Mouse (Mus musculus): Measurements from ENCODE around the gene Pde4d. TPM values are rescaled to one million over a fixed set of nuclear protein-coding genes. Genes with fewer than 3 reads are reported as not detected.

Pde4d gene
- total and polyA plus RNA-seq, 3 experiments: 3.6 to 71.4 (median 38.5) TPM

DNA sequence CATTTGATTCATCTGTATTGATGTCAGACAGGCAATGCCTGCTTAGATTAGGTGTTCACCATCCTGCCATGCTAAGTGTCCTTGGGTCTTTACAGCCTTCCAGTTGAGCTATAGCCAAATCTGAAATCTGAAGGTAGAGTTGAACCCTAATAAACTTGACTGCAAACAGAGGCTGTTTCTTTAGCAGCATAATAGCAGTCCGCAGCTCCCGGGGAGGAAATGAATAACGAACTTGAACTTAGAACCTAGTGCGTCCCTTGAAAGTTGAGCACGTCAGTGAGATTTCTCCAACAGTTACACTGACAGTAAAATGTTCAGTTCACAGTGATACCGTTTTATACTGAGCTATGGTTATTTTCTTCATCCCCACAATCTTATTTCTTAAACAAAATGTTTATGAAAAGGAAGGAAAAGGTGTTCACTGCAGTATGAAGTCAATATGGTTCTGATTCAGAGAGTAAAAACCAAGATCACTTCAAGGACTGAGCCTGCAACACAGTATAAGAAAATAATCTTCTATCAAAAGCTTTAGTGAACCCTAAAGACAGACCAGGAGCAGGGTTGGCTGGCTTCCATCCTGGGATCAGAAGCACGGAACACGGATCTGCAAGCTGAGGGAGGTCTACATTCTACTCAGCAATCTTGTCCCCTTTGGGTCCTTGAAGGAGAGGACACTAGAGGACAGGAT is 1372.1 kb downstream of the Pde4d start:
- no peak for DNase-seq

DNA sequence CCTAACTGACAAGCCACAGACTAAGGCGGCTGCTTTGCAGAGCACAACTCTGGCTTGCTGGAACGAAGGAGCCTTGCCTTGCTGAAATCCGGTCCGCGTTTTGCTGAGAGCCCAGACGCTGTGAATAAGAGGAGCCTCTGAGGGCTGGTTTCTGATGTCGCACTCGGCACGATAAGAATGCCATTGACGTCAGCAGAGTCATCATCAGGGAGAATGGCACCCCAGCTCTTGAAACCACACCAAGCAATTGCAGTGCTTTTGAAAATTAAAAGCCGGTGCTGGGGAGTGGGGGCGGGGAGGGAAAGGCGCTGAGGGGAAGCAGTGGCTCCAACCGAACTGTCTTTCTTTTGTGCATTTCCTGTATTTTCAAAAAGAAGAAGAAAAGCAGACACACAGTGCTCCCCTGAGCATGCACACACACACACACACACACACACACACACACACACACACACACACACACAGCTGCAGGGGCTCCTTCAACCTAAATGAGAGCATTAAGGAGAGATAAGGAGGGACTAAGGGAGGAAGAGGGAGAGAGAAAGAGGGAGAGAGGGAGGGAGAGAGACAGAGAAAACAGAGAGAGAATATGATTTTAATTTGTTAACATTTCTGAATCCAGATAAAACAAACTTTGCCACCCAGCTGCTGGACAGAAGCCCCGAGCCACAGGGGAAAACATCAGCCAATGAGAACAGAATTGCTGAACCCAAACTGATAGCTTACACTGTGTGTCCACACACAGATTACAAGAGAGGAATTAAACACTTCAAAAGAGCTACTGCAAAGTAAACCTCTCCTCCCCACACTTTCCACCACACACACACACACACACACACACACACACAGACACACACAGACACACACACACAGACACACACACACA is 1372.9 kb downstream of the Pde4d start:
- DNase-seq: peak; percentile 94

DNA sequence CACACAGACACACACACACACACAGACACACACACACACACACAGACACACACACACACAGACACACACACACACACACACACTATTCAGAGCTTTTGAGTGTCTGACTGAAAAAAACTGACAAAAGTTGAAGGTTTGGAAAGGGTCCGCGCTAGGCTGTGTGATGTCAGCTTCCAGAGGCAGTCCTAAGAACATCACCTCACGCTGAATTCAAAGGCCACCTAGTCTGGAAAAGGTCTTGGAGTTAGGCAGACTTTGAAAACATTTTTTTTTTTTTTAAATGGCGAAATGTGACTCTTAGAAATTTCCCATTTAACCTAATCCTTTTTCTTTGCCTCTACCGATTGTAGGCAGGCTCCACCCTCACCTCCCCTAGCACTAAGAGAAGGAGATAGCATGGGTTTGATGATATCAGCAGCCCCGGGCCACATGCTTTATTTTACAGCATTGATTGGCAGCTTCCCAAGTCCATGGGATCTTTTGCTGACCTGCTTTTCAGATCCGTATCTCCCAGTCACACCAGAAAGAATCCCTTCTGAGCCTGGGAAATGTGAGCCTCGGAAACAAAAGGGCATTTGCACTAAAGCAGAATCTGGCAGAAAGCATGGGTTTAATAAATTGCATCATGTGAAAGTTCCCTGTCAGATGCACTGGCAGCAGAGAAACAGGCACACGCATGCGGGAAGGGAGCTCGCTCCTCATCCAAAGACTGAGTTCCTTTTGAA is 1373.7 kb downstream of the Pde4d start:
- DNase-seq: peak; percentile 53

DNA sequence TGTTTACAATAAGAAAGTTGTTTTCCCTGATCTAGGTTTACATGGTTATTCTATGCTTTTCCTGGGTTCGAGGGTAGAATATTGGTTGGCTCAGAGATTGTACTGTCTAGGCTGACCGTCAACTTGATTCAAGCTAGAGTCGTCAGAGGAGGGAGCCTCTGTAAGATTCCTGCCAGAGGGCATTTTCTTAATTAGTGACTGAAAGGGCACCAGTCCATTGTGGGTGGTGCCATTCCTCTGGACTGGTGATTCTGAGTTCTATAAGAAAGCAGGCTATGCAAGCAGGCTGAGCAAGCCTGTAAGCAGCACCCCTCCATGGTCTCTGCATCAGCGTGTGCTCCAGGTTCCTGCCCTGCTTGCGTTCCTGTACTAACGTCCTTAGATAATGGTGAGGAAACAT is 1376.1 kb downstream of the Pde4d start:
- no peak for DNase-seq

DNA sequence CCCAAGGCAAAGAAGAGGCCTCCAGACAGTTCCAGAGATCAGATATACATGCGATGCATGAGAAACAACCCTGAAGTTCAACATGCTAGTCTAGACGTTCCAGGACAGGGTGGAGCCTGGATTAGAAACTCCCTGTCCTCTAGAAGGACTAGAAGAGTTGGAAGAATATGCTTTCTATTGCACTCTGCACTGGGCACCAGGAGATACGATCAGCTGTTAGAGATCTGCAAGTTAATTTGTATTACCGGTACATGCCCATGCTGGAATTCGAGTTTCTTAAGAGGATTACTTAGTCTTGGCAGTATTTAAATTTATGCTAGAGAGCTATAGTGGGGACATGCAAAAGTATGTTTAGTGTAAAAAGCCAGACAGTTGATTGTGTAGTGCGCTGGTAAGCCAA is 1377.6 kb downstream of the Pde4d start:
- DNase-seq: no peak

DNA sequence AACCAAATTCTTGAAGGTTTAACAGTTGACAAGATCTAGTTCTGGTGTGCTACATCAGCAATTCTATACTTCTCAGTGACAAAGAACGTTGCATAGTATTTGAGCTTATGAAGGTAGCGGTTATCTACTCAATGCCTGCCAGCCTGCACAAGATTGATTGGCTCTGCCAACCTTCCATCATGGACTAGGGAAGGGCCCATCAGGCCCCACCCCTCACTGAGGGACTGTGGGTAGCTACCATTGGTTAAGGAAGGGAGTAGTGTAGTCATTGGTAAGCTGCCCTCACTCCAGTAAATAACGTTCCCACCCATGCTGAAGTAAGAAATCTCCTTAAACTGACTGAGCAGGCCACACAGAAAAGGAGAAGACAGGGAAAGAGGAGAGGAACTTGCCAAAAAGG is 1378.2 kb downstream of the Pde4d start:
- DNase-seq: no peak

DNA sequence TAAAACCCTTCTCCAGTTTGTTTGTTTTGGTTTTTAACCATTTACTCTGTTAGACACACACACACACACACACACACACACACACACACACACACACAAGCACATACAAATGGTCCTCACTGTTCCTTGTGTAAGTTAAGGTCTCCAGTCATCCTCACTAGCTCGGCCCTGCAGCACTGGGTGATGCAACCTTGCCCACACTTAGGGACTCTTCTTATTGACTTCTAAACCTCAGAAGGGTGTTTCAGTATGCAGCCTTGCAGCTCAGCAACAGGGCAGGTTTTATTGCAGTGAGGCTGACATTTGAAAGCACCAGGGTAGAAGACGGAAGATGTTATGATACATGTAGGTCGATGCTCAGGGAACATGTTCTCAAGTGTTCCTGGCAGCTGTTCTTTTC is 1379.7 kb downstream of the Pde4d start:
- no peak for DNase-seq

DNA sequence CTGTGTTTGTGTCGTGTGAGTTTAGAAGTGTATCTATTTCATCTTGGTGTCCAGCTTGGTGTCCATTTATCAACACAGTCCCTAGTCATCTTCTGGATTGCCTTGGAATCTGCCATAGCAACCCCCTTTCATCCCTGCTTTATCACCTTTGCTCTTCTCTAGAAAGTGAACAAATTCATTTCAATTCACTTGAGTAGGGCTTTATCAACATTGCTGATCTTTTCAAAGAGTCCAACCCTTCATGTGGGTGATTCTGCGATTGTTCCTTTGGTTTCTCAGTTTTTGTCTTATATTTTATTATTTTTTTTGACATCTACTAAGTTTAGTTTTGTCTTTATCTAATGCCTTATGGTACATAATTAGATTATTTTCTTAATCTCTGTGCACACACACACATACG is 1385.2 kb downstream of the Pde4d start:
- no peak for DNase-seq

DNA sequence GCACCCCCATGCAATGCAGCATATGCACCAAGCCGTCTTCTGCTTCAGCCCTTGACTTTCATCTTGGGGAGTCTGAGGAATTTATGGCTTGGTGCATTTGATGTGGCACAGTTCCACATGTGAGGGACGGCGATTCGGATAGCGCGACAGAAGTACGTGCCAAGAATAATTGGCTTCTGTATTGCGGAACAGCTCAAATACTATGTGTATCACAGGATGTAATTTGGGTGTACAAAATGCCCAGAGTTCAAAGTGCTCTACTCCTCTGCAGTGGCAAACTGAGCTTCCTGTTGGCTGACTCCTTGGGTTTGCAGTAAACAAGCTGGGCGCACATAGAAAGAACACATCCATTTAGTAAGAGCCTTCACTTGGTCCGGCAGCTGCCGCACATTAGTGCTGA is 1387.7 kb downstream of the Pde4d start:
- no peak for DNase-seq

DNA sequence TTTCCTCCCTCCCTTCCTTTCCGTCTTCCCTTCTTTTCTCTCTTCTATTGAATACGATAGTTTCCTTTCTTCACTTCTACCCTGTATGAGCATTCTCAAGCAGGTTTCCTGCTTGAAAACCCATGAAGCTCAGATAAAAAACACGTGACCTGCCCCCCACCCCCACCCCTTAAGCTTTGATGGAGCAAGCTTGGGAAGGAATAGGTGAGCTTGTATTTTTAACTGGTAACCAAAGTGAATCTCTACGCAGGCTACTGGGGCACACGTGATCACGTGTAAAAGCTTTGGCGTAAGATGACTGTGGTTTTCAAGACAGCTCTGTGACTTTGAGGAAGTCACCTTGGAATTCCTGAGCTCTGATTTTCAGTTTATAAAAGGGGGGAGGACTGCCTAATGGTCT is 1388.2 kb downstream of the Pde4d start:
- DNase-seq: no peak

DNA sequence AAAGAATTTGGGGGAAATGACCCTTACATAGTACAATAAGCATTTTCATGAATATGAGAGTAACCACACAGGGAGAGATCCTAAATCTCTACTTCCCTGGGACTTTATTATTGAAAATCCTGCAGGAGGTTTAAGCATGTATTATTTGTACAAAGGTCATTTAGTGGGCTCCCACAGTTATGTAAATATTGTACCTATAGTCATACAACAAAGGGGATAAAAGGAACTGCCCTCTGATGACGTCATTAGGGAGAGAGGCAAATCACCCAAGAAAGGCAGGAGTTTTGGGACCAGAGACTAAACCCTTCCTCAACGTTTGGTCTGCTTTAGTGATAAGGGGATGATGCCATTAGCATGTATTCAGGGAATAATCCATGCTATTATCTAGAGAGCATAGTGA is 1390.5 kb downstream of the Pde4d start:
- DNase-seq: no peak

DNA sequence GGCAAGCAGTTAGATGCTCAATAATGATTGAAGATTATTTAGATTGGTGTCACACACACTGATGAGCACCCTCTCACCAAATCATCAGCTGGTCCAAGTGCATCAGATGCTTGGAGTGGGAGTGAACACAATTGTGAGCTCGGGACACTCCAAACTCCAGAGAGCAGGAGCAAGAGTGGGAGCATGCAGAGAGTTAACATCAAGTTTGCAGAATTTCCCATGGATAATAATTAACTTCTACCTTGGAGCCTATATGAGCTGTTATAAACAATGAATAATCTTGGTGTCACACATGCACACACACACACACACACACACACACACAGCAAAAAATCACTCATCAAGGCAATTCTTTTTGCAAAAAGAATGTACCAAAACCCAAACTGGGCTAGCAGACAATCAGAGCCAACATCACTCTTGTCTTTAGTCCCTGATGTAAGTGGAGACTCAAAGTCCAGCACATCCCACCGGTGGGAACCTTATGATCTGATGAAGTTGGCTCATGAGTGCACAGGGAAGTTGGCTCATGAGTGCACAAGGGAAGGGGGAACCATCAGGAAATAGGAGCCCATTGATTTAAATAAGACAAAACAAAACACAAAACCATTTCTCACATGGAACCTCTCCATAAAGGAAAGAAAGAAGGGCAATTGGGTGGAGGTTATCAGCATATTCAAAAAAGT is 1391.5 kb downstream of the Pde4d start:
- DNase-seq: no peak

DNA sequence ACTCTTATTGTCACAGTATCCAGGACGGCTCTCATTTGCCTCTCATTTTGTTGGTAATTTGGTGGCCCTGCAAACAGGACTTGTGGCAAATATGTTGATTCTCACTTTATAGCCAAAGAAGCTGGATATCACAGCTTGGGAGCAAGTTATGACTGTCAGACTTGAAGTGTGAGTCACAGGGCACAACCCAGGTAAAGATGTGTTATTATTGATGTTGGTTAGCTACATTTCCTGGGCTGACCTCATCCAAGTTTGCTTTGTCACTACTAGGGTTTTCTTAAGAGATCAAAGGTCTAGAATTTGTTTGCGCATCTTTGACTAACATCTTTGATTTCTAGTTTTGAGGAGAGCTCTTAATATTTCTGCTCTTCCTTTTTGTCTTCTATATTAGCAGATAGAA is 1393.2 kb downstream of the Pde4d start:
- DNase-seq: no peak

DNA sequence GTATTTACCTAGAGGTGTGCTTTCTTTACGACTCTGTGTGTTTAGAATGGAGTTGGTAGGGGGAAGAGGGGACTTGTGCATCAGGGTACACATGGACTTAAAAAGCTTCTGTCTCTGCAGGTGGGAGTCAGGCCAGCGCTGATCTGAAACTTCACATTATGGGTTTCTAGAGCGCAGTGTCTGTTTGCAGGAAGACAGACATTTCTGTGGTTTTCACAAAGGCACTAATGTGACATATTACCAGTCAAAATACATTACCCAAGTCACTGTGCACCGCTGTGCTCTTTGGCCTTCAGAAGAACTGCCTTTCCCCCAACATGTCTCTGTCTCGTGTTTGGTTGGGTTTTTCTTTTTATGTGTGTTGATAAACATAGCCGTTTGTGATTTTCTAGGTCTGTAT is 1395.1 kb downstream of the Pde4d start:
- DNase-seq: no peak

DNA sequence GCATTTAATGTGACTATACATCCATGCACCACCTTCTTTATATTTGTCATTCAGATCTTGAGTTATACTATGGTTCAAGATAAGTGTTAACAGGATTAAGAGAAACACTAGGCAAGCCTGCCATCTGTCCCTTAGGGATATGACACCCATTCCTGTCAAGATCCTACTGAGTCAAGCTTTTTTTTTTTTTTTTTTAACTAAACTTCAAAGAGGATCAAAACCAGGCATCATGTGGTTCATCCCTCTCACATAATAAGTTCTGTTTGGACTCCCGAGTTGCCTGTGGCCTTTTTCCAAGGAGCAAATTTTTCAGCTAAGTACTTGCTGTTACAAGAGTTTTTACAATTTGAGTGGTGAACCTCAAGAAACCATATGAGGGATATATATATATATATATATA is 1414.1 kb downstream of the Pde4d start:
- DNase-seq: no peak

DNA sequence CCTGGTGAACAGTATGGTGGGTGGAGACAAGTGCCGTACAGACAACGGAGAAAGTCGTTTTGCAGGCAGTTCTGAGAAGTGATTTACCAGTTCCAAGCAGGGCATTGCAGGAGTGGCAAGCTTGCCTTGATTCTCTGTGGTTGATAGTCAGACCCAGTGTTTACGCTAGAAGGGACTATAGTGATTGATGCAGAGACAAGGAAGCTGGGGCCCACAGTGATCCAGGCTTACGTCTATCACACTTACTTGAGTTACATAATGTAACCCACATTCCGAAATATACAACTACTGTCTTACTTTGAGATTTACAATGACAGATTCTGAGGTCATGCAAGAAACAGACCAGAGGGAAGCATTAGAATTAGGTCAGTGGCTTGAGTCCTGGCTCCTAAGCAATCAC is 1414.6 kb downstream of the Pde4d start:
- DNase-seq: no peak

DNA sequence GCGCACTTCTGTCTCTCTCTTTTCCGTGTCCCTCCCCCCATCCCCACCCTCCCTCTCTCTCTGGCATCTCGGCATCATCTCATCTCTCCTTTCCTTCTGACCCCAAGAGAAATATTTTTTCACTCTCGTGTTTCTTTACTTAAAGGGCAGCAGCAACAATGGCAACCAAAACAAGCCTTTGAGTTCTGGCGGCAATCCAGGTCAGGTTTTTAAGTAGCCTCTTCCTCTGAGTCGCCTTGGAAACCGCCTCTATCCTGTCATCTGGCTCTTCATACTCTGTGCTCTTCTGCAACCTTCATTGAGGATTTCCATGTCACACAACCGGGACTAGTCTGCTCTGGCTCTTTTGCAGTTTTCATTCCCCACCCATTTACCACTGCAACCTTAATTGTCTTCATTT is 1430.6 kb downstream of the Pde4d start:
- no peak for DNase-seq

DNA sequence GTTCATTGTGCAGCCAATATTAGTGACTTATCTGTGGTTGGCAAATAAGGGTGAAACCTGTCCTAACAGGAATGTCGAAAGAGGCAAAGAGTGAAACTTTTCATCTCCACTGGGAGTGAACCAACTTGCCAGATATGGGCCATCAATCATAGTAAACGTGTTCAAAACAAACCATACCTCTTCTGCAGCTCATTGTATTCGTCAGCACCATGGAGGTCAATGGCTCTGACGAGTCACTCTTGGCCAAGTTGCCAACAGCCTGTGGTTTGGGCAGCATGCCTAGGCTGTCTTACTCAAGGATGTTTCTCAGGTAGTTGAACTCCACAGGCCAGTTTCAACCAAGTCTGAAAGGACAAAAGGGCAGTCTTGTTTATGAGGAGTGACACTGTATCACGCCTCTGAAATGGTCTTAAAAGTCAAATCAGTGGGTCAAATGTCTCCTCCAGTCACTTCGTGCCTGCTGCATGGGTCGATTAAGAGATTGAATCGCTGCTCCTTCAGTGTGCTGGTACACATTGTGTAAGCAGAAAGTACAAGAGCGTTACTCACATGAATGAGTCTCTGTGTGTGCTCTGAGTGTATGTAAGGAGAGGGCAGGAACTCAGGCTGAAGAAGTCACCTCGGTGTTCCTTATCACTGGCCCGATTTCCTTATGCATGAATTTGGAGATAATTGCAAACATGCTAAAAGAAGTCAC is 1431.6 kb downstream of the Pde4d start:
- DNase-seq: peak; percentile 89

DNA sequence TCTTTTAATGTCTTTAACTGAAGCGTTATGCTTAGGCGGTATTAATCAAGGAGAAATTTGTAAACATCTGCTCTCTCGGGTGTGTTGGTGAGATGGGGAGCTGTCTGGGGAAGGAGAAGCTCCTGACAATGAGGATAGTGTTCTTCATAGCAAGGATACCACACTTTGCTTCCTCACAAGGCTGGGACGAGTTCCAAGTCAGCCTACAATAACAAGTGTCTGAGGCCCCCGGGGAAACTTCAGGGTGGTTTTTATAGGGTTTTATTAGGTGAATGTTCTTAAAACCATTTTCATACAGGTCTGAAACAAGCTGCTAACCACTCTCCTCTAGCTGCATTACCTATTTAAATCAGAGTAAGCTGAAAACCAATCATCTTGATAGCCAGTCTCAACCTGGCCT is 1433.9 kb downstream of the Pde4d start:
- no peak for DNase-seq

DNA sequence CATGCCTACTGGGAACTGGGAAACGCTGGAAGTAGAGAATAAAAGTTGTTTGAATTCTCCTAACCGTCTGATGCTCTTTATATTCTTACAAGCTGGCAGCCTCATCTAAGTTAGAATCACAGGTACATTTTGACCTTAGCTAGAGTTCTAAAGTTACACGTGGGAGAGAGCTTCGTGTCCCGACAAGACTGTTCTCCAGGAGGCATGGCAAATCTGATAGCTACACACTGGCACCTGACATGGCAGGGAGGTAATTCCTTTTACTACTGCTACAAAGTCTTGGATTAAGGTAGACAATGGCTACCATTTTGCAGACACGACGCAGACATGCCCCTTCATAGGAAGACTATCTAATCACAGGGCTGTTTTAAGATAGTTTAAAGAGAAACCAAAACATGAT is 1435.1 kb downstream of the Pde4d start:
- DNase-seq: no peak

DNA sequence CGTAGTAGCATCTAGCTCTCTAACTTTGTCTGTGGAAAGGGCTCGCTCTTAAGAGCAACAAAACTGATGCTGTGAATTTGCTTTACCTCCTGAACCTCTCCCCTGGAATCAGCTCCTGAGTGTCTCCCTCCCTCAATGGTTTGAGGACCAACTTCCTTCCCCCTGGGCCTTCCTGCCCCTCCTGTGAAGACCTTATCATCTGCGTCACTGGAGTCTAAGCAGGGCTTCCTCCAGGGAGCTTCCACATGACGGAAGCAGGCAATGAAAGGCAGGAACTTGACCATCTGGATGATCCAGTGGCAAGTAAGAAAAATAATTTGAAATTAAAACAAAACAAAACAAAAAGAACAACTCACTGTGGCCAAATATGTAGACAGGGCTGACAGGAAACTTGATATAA is 1438.5 kb downstream of the Pde4d start:
- DNase-seq: no peak
